Mouse (Mus musculus) thymus, adult 2 months (tissue): ENCODE measurements around the gene Prr15l.

Experiments
- CTCF ChIP-seq: fragments of 200-500 bp; IDR thresholded peaks from 2 replicates; pipeline ENCODE4 v1.5.1; 2012; ENCODE audit warnings: mild to moderate bottlenecking, control low read depth, low read length, moderate library complexity, borderline replicate concordance; ENCODE audit not compliant: control insufficient read depth, poor library complexity, insufficient read depth; ENCODE audit errors: extremely low read depth
- POLR2A ChIP-seq: fragments of 200-500 bp; IDR thresholded peaks from 2 replicates; pipeline ENCODE4 v1.6.1; 2012; ENCODE audit warnings: mild to moderate bottlenecking, low read length, control low read depth, moderate library complexity; ENCODE audit not compliant: control insufficient read depth, poor library complexity, insufficient read depth; ENCODE audit errors: extremely low read depth

DNA sequence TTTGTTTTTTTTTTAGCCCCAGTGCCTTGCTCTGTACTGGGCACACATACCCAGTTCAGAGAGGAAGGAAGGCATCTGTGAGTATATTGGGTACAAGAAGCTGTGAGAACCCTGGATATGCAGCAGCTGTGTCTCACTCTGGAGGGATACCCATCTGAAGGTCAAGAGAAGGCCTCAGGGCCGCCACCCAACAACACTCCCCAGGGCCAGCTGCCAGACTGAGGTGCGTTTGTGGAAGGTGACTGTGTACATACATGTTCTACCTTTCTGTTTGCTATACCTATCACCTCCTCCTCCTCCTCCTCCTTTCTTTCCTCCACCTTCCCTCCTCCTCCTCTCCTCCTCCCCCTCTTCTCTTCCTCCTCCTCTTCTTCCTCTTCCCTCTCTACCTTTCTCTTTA lies at the start of gene Prr15l:
- TF ChIP-seq CTCF (no peak), POLR2A (no peak)
